Mouse (Mus musculus) kidney, postnatal 0 days (tissue): Measurements from ENCODE around the gene Tbxa2r. TPM values are rescaled to one million over a fixed set of nuclear protein-coding genes. Genes with fewer than 3 reads are reported as not detected.

ENCODE experiments used
- ATAC-seq: fragments of 200-750 bp; cut with Nextera tagmentation; replicated peaks from 2 replicates; pipeline ENCODE4 v1.8.0; 2017; ENCODE audit warnings: low read depth, moderate number of reproducible peaks, moderate TSS enrichment, moderate library complexity; ENCODE audit not compliant: low FRiP score
- DNase-seq: peaks from one replicate; pipeline ENCODE4 v3.0.0-alpha.2; 2016; ENCODE audit warnings: low spot score
- H3K27ac ChIP-seq: fragments of 300-500 bp; sonication (generic); 2 replicates; pipeline ENCODE4 v1.5.1; 2014; ENCODE audit warnings: mild to moderate bottlenecking
- H3K27me3 ChIP-seq: fragments of 300-500 bp; sonication (generic); 2 replicates; pipeline ENCODE4 v1.6.1; 2014; ENCODE audit warnings: low read length, mixed read lengths; ENCODE audit not compliant: insufficient read depth
- H3K36me3 ChIP-seq: fragments of 300-500 bp; sonication (generic); 2 replicates; pipeline ENCODE4 v1.6.1; 2014; ENCODE audit warnings: low read length, mixed read lengths; ENCODE audit not compliant: insufficient read depth
- H3K4me1 ChIP-seq: fragments of 300-500 bp; sonication (generic); replicated peaks from 2 replicates; pipeline ENCODE4 v1.6.1; 2014; ENCODE audit warnings: antibody characterized with exemption, low read length, mixed read lengths; ENCODE audit not compliant: insufficient read depth
- H3K4me2 ChIP-seq: fragments of 300-500 bp; sonication (generic); 2 replicates; pipeline ENCODE4 v1.6.1; 2014; ENCODE audit warnings: mild to moderate bottlenecking, low read length, moderate library complexity, mixed read lengths
- H3K4me3 ChIP-seq: fragments of 300-500 bp; sonication (generic); replicated peaks from 2 replicates; pipeline ENCODE4 v1.5.1; 2014; ENCODE audit warnings: low read depth, low read length
- H3K9ac ChIP-seq: fragments of 300-500 bp; sonication (generic); 2 replicates; pipeline ENCODE4 v1.6.1; 2014; ENCODE audit warnings: low read depth, low read length
- H3K9me3 ChIP-seq: fragments of 300-500 bp; sonication (generic); replicated peaks from 2 replicates; pipeline ENCODE4 v1.6.1; 2016; ENCODE audit warnings: low read length, inconsistent platforms, mixed read lengths
- CTCF ChIP-seq: IDR thresholded peaks from 2 replicates; pipeline ENCODE4 v1.5.1; 2016; ENCODE audit warnings: antibody characterized with exemption, low read depth, mild to moderate bottlenecking, moderate library complexity
- WGBS: fragments of 180-500 bp; shearing (Covaris S2); extraction: QIAGEN DNeasy Blood & Tissue Kit; methylation state at CpG from one replicate; pipeline ENCODE4 v1.1.7; 2014; 5-methylcytosine and 5-hydroxymethylcytosine counted together
- polyA plus RNA-seq: library from polyadenylated mRNA; unstranded; fragments of >200 nt; fragmentation: Nextera tagmentation; extraction: Ambion mirVana; gene quantifications from 2 replicates; pipeline ENCODE4 v1.2.1, GENCODE M21; 2015

Tbxa2r gene
- polyA plus RNA-seq, 1 experiment from 2014 or later: 16.1 TPM

- DNase-seq (no peak), ATAC-seq (no peak)
- Histone ChIP-seq H3K4me3 (no peak overlapping the region), H3K9me3 (no peaks in the 10 kb centered on the region), H3K4me2 (peak overlapping the region; percentile 74; the same call in 1 of the 2 replicates), H3K4me1 (peaks cover 12% of the 10 kb centered on the region), H3K27me3 (no peaks in the 10 kb centered on the region), H3K27ac (no peak overlapping the region), H3K9ac (no peak overlapping the region), H3K36me3 (peaks cover 49% of the 10 kb centered on the region)
- 96% methylated on average over 27 of the region's 27 CpGs for WGBS
- TF ChIP-seq CTCF: no peak
Observed at GRCm38 (mm10) chr10:81322444-81322843, 6.1 kb upstream of the Tbxa2r start.

GRCm38 (mm10) chr10:81323141-81323775 lies 5.3 kb upstream of the Tbxa2r start:
- H3K4me3 ChIP-seq: no peak overlapping the region
- H3K9me3 ChIP-seq: no peaks in the 10 kb centered on the region
- ATAC-seq (no peak), DNase-seq (no peak)
- peaks cover 48% of the 10 kb centered on the region for H3K36me3 ChIP-seq
- peaks cover 11% of the 10 kb centered on the region for H3K4me1 ChIP-seq
- H3K27me3 ChIP-seq: no peaks in the 10 kb centered on the region
- no peak for TF ChIP-seq CTCF
- no peak overlapping the region for H3K4me2 ChIP-seq
- no peak overlapping the region for H3K27ac ChIP-seq
- no peak overlapping the region for H3K9ac ChIP-seq
- 91% methylated on average over 23 of the region's 23 CpGs for WGBS

GRCm38 (mm10) chr10:81323791-81324530 lies 4.6 kb upstream of the Tbxa2r start:
- Histone ChIP-seq H3K4me3 (no peak overlapping the region), H3K9me3 (no peaks in the 10 kb centered on the region), H3K27me3 (no peaks in the 10 kb centered on the region), H3K9ac (no peak overlapping the region), H3K27ac (no peak overlapping the region), H3K36me3 (peaks cover 45% of the 10 kb centered on the region), H3K4me2 (no peak overlapping the region), H3K4me1 (peaks cover 12% of the 10 kb centered on the region)
- DNase-seq (no peak), ATAC-seq (no peak)
- TF ChIP-seq CTCF: no peak
- 92% methylated on average over 18 of the region's 18 CpGs for WGBS

GRCm38 (mm10) chr10:81325176-81325575 lies 3.4 kb upstream of the Tbxa2r start:
- no peak for TF ChIP-seq CTCF
- H3K36me3 ChIP-seq: peaks cover 45% of the 10 kb centered on the region
- 84% methylated on average over 21 of the region's 21 CpGs for WGBS

GRCm38 (mm10) chr10:81325781-81326180 lies 2.8 kb upstream of the Tbxa2r start:
- 84% methylated on average over 18 of the region's 18 CpGs for WGBS
- no peak for ATAC-seq
- no peak overlapping the region for H3K9ac ChIP-seq
- 0 out of 2 replicates have a peak overlapping the region, but pooled peaks have one; percentile 70 for H3K27ac ChIP-seq
- DNase-seq: no peak
- H3K4me3 ChIP-seq: no peak overlapping the region
- no peaks in the 10 kb centered on the region for H3K9me3 ChIP-seq
- H3K4me2 ChIP-seq: no peak overlapping the region
- H3K36me3 ChIP-seq: peaks cover 45% of the 10 kb centered on the region
- TF ChIP-seq CTCF: no peak
- no peaks in the 10 kb centered on the region for H3K27me3 ChIP-seq
- H3K4me1 ChIP-seq: peaks cover 15% of the 10 kb centered on the region

More at GRCm38 (mm10) chr10:81325176-81325575, 3.4 kb upstream of the Tbxa2r start:
- ATAC-seq (no peak), DNase-seq (no peak)
- Histone ChIP-seq H3K9me3 (no peaks in the 10 kb centered on the region), H3K4me3 (no peak overlapping the region), H3K9ac (no peak overlapping the region), H3K4me1 (peaks cover 14% of the 10 kb centered on the region), H3K27me3 (no peaks in the 10 kb centered on the region), H3K4me2 (no peak overlapping the region), H3K27ac (no peak overlapping the region)

GRCm38 (mm10) chr10:81326858-81327257 lies 1.7 kb upstream of the Tbxa2r start:
- Histone ChIP-seq H3K9me3 (no peaks in the 10 kb centered on the region), H3K9ac (no peak overlapping the region), H3K36me3 (peaks cover 45% of the 10 kb centered on the region), H3K27me3 (no peaks in the 10 kb centered on the region), H3K4me3 (no peak overlapping the region), H3K4me1 (peaks cover 15% of the 10 kb centered on the region), H3K4me2 (no peak overlapping the region), H3K27ac (peak overlapping the region; percentile 84)
- 68% methylated on average over 6 of the region's 6 CpGs for WGBS
- TF ChIP-seq CTCF: no peak
- DNase-seq (peak; percentile 41), ATAC-seq (no peak)
